Mouse (Mus musculus): ENCODE results near the gene Cabin1.

DNA sequence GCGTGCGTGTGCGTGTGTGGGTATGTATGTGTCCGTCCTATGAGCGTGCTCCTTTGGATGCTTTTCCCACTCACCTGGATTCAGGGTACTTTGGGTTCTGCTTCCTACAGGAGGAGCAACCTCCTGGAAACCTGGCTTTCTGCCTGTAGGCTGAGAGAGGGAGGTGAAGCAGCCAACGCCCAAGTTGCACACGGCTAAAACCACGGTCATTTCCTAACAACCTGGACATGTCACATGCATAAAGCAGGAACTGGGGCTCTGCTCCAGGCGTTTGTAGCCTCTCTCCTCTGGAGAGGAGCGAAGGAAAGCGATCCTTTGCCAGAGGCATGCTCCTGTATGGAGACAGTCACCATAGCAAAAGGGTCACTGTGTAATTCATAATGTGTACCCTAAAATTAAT lies 7.4 kb downstream of the Cabin1 start:
- TF ChIP-seq CTCF (IDR thresholded peaks at IDR 0.05; ENCODE audit: low read depth) (no peak), EP300 (optimal IDR thresholded peaks at IDR 0.05) (no peak)

Measured in stomach, postnatal 0 days (tissue).